Mouse (Mus musculus): ENCODE data around the gene Slc16a2. TPM values are rescaled to one million over a fixed set of nuclear protein-coding genes. Genes with fewer than 3 reads are reported as not detected.
"Not testable (repeated sequence)": the region's sequence is repeated elsewhere in the genome, so short reads cannot be mapped to it uniquely, and the experiment has no call there.

Slc16a2 gene
- polyA plus RNA-seq, 1 experiment = 37.9 TPM

GRCm38 (mm10) chrX:103694787-103695164, 127.0 kb downstream of the Slc16a2 start:
- DNase-seq (ENCODE audit: low read depth) = no peak
- no peak for TF ChIP-seq CTCF (IDR thresholded peaks at IDR 0.05; ENCODE audit: borderline replicate concordance, extremely low read depth, insufficient read depth, insufficient read length)
- TF ChIP-seq POLR2A (IDR thresholded peaks at IDR 0.05; ENCODE audit: borderline replicate concordance, extremely low read depth, insufficient read depth, insufficient read length, poor library complexity, severe bottlenecking) = no peak

DNA sequence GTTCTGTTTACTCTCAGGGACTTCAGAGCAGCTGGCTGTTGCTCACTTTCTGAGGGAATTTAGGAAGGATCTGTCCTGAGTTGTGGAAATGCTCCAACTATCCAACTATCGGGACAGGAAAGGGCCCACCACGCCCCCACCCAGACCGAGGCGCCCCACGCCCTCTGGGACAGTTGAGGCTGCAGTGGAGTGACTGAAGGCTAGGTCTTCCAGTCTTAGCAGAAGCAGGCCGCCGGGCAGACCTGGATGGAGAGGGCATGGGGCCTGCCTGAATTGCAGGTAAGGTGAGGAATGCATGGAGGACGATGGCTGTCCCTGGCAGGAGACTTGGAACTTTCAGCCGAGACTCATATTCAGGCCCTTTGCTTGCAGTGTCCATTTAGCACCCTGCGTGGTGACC, 127.4 kb downstream of the Slc16a2 start:
- TF ChIP-seq CTCF (IDR thresholded peaks at IDR 0.05; ENCODE audit: borderline replicate concordance, extremely low read depth, insufficient read depth, insufficient read length) (no peak), POLR2A (IDR thresholded peaks at IDR 0.05; ENCODE audit: borderline replicate concordance, extremely low read depth, insufficient read depth, insufficient read length, poor library complexity, severe bottlenecking) (no peak)
- DNase-seq (ENCODE audit: low read depth) = no peak

DNA sequence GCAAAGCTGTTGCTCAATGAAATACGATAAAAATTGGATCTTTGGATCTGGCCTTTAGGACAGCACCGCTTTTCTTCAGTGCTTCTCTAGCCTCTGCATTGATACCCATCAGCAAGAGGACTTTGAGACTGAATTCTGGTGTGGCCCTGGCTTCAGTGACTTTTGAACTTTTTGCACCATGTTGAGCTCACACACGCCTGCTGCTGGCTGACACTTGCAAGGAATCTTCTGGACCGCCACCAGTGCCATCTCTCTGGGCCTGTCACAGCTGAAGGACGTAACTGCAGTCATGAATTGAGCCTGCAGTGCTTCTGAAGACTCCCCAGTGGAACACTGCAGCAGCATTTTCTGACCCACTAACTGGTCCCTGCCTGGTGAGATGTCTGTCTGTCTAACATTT, 128.9 kb downstream of the Slc16a2 start:
- no peak for DNase-seq (ENCODE audit: low read depth)
- no peak for TF ChIP-seq POLR2A (IDR thresholded peaks at IDR 0.05; ENCODE audit: borderline replicate concordance, extremely low read depth, insufficient read depth, insufficient read length, poor library complexity, severe bottlenecking)
- TF ChIP-seq CTCF (IDR thresholded peaks at IDR 0.05; ENCODE audit: borderline replicate concordance, extremely low read depth, insufficient read depth, insufficient read length) = no peak

DNA sequence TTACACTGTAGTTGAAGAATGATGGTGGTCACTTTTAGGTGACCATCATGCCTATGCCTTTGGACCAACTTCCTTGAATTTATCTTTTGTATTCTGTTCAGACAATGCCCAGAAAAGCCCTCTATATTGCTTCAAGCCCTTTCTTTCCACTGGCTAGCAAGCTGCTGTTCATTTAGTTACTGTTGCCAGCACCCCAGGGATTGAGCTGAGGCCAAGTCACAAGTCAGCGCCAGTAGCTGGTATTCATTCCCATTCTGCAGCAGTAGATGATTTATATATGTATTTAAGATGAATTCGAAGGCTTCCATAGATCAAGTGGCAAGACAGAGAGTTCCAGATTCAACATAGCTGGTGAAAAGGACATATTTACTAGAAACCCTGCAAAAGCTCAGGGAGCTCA, 133.2 kb downstream of the Slc16a2 start:
- no peak for DNase-seq (ENCODE audit: low read depth)
- no peak for TF ChIP-seq CTCF (IDR thresholded peaks at IDR 0.05; ENCODE audit: borderline replicate concordance, extremely low read depth, insufficient read depth, insufficient read length)
- TF ChIP-seq POLR2A (IDR thresholded peaks at IDR 0.05; ENCODE audit: borderline replicate concordance, extremely low read depth, insufficient read depth, insufficient read length, poor library complexity, severe bottlenecking) = no peak

- peak; percentile 12 for DNase-seq (ENCODE audit: low read depth)
- peak; percentile 27; the same call in 1 of the 2 replicates for TF ChIP-seq CTCF (IDR thresholded peaks at IDR 0.05; ENCODE audit: borderline replicate concordance, extremely low read depth, insufficient read depth, insufficient read length)
- no peak for TF ChIP-seq POLR2A (IDR thresholded peaks at IDR 0.05; ENCODE audit: borderline replicate concordance, extremely low read depth, insufficient read depth, insufficient read length, poor library complexity, severe bottlenecking)
Measured at GRCm38 (mm10) chrX:103674674-103675073, 147.1 kb downstream of the Slc16a2 start.

- DNase-seq (ENCODE audit: low read depth) = no peak
- no peak for TF ChIP-seq POLR2A (IDR thresholded peaks at IDR 0.05; ENCODE audit: borderline replicate concordance, extremely low read depth, insufficient read depth, insufficient read length, poor library complexity, severe bottlenecking)
- no peak for TF ChIP-seq CTCF (IDR thresholded peaks at IDR 0.05; ENCODE audit: borderline replicate concordance, extremely low read depth, insufficient read depth, insufficient read length)
Measured at GRCm38 (mm10) chrX:103673761-103674160, 148.0 kb downstream of the Slc16a2 start.

GRCm38 (mm10) chrX:103670245-103670644, 151.5 kb downstream of the Slc16a2 start:
- no peak for DNase-seq (ENCODE audit: low read depth)
- TF ChIP-seq CTCF (IDR thresholded peaks at IDR 0.05; ENCODE audit: borderline replicate concordance, extremely low read depth, insufficient read depth, insufficient read length) = no peak
- TF ChIP-seq POLR2A (IDR thresholded peaks at IDR 0.05; ENCODE audit: borderline replicate concordance, extremely low read depth, insufficient read depth, insufficient read length, poor library complexity, severe bottlenecking) = no peak

DNA sequence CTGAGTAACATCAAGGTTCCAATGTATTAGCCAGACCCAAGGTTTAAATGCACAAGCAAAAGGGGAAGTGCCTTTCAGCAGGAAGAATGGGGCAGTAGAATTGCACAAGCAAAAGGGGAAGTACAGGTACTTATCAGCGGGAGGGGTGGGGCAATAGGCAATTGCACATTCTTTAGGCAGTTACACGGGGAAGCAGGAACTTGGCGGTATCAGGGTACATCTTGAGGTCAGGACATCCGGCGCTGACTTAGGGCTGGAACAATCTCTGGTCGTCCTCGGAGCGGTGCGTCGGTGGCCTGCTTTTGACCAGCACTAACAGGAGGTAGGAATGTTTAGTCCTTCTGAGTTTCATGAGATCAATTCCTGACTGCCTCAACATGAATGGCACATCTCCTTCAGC, 157.3 kb downstream of the Slc16a2 start:
- DNase-seq (ENCODE audit: low read depth) = not testable (repeated sequence)

GRCm38 (mm10) chrX:103658985-103659384, 162.8 kb downstream of the Slc16a2 start:
- TF ChIP-seq POLR2A (IDR thresholded peaks at IDR 0.05; ENCODE audit: borderline replicate concordance, extremely low read depth, insufficient read depth, insufficient read length, poor library complexity, severe bottlenecking) (no peak), CTCF (IDR thresholded peaks at IDR 0.05; ENCODE audit: borderline replicate concordance, extremely low read depth, insufficient read depth, insufficient read length) (no peak)

DNA sequence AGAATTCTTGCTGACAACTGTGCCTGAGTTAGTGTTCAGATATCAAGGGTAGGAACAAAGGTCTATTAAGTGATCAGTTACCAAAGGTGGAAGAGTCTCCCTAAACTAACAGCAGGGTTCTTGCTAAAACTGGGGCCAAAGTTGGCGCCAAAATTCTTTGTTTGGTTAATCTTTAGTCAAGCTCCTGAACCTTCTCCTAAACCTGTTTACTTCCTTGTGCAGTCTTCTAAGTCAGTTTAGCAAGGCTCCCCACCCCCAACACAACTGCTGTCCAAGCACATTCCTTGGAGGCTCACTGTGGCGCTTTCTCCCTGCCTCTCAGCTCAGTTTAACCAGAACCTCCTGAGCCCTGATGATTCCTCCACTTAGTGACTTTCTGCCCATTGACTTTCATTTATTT, 168.8 kb downstream of the Slc16a2 start:
- DNase-seq (ENCODE audit: low read depth) = no peak
- TF ChIP-seq POLR2A (IDR thresholded peaks at IDR 0.05; ENCODE audit: borderline replicate concordance, extremely low read depth, insufficient read depth, insufficient read length, poor library complexity, severe bottlenecking) (no peak), CTCF (IDR thresholded peaks at IDR 0.05; ENCODE audit: borderline replicate concordance, extremely low read depth, insufficient read depth, insufficient read length) (no peak)

More at GRCm38 (mm10) chrX:103658985-103659384, 162.8 kb downstream of the Slc16a2 start:
- DNase-seq (ENCODE audit: low read depth) = peak; percentile 49

DNA sequence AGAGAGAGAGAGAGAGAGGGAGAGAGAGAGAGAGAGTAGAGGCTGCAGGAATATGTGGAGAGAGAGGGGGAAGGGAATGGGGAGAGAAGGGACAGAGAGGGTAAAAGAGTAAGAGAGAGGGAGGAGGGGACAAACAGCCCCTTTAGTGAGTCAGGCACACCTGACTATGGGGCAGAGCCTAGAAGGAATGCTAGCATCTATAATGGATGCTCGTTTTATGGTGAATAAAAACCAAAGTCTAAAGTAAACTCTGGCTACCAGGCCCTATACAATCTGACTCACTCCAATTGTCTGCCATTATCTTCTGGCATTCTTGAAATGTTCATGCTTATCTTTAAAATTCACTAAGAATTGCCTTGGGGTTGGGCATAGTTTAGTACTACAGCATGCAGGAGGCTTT, 169.7 kb downstream of the Slc16a2 start:
- no peak for DNase-seq (ENCODE audit: low read depth)
- TF ChIP-seq POLR2A (IDR thresholded peaks at IDR 0.05; ENCODE audit: borderline replicate concordance, extremely low read depth, insufficient read depth, insufficient read length, poor library complexity, severe bottlenecking) (no peak), CTCF (IDR thresholded peaks at IDR 0.05; ENCODE audit: borderline replicate concordance, extremely low read depth, insufficient read depth, insufficient read length) (no peak)

Other genes starting within 250 kb of the Slc16a2 start
- not detected in 2 replicates for gene Zcchc13, start 191.4 kb downstream of the Slc16a2 start, polyA plus RNA-seq (2012; rRNA removed)
- 18.2 and 24.2 TPM in 2 replicates for gene Rlim, start 159.3 kb upstream of the Slc16a2 start, polyA plus RNA-seq (2012; rRNA removed)

Measured in brain, embryonic 14.5 days (tissue).